Mouse (Mus musculus) thymus, adult 2 months (tissue): Measurements from ENCODE around the gene Gfra1.

ENCODE experiments used
- CTCF ChIP-seq: fragments of 200-500 bp; IDR thresholded peaks from 2 replicates; pipeline ENCODE4 v1.5.1; 2012; ENCODE audit warnings: mild to moderate bottlenecking, control low read depth, low read length, moderate library complexity, borderline replicate concordance; ENCODE audit not compliant: control insufficient read depth, poor library complexity, insufficient read depth; ENCODE audit errors: extremely low read depth
- POLR2A ChIP-seq: fragments of 200-500 bp; IDR thresholded peaks from 2 replicates; pipeline ENCODE4 v1.6.1; 2012; ENCODE audit warnings: mild to moderate bottlenecking, low read length, control low read depth, moderate library complexity; ENCODE audit not compliant: control insufficient read depth, poor library complexity, insufficient read depth; ENCODE audit errors: extremely low read depth

DNA sequence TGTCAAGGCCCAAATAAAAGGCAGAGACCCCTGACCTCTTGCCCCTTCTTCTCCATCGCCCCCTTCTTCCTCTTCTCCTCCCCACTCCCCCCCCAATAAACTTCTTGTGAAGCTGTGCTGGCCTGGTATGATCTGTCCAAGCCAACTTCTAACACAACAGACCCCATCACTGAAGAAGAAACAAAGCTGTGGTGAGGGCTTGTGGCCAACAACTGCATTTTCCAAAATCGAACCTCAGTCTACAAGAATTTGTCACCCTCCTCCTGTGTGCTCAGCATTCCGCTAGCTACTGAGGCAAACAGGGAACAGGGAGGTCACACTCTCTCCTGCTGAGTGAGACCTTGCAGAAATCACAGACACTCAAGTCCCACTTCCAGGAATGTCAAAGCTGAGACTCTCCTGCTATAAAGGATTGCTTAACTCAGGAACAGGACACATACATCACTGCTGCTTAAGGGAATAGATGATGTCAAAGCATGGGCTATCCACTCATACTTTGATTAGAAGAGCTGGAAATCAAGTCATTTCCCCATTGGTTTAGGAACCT lies 43.8 kb upstream of the Gfra1 start:
- TF ChIP-seq POLR2A: no peak
- TF ChIP-seq CTCF: no peak
